Mouse (Mus musculus) neural tube, embryonic 10.5 days (tissue): ENCODE measurements around the gene Taar8a.
A peak's percentile ranks its signal among the peaks of the same experiment; 100 is the strongest.
"Not testable (repeated sequence)": the region's sequence is repeated elsewhere in the genome, so short reads cannot be mapped to it uniquely, and the experiment has no call there.

Experiments used
- DNase-seq: peaks from one replicate; pipeline ENCODE4 v3.0.0-alpha.2; 2017; ENCODE audit warnings: low spot score; ENCODE audit errors: extremely low spot score

Taar8a gene

DNA sequence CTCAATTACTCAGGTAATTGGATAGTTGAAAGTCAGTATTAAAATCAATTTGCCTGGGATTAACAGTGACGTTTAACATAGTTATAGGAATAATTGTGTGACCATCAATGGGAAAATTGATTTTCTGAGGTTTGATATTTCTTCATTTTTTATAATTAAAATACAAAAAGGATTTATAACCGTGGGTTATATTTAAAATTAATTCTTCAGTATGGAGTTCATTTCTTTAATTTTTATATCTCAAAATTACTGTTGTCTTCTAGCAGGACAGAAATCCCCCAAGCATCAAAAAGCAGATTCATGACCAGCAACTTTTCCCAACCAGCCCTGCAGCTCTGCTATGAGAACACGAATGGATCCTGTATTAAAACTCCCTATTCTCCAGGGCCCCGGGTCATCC is at the start of gene Taar8a:
TSS of gene Taar8a (plus strand) at position 301 of the 400 bp plus-strand sequence.
- DNase-seq: not testable (repeated sequence)

DNA sequence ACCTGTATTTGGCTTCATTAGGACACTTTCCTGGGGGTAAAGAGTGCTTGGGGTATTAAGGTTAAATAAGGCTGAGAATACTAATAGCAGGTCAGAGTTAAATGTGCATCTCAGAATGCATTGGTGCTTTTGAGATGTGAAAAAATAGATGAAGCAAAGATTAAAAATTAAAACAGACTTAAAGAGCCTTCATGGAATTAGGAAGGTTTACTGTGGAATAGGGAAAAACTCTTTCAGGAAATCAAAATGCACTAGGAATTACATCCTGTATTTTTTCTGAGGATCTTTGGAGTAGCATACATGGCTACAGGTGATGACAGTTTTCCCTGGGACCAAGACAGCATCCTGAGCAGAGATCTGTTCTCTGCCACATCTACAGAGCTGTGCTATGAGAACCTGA is 49.4 kb upstream of the Taar8a start, which contains the start of gene Taar7d:
TSS of gene Taar7d (plus strand) at position 301 of the 400 bp plus-strand sequence.
- no peak for DNase-seq

DNA sequence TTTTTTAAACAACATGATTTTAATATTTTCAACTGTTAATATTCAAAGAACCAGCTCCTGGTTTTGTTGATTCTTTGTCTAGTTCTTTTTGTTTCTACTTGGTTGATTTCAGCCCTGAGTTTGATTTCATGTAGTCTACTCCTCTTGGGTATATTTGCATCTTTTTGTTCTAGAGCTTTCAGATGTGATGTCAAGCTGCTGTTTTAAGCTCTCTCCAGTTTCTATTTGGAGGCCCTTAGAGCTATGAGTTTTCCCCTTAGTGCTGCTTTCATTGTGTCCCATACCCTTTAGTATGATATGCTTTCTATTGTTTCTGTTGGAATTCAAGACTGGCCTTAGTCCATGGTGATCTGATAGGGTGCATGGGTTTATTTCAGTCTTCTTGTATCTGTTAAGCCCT is 45.0 kb upstream of the Taar8a start:
- no peak for DNase-seq

DNA sequence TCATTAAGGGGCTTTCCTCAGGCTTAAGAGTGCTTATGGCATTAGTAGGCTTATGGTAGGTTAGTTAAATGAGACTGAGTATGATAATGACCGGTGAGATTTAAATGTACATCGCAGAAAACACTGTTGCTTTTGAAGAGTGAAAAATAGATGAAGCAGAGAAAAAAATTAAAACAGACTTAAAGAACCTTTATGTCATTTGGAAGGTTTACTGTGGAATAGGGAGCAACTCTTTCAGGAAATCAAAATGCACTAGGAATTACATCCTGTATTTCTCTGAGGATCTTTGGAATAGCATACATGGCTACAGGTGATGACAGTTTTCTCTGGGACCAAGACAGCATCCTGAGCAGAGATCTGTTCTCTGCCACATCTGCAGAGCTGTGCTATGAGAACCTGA is 39.0 kb upstream of the Taar8a start, which contains the start of gene Taar7e:
TSS of gene Taar7e (plus strand) at position 301 of the 400 bp plus-strand sequence.
- DNase-seq: no peak

DNA sequence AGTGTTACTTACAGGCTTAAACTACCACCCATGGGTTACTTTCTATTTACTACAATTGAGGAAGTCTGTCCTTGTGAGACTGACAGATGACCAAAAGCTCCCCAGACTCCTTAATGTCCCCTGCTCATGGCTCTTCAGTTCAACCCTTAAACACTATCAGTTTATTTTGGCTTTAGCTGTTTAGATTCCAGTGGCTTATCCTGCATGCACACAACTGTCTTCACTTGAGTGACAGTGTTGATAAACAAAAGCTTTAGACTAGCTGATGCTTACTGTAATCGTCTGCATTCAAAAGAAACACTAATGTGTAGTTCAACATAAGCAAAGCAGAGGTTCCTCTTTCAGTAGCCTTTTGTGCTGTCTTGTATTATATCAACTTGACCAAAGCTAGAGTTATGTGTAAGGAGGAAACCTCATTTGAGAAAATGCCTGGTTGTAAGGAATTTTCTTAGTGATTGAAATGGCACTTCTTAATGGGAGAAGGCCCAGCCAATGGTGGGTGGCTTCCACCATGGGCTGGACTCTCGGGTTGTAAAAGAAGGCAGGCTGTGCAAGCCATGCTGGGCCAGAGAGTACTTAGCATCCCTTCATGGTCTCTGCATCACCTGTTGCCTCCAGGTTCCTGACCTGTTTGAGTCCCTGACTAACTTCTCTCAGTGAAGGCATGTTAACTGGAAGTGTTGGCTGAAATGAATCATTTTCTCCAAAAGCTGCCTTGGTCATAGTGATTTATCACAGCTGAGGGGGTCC is 36.0 kb upstream of the Taar8a start:
- no peak for DNase-seq

DNA sequence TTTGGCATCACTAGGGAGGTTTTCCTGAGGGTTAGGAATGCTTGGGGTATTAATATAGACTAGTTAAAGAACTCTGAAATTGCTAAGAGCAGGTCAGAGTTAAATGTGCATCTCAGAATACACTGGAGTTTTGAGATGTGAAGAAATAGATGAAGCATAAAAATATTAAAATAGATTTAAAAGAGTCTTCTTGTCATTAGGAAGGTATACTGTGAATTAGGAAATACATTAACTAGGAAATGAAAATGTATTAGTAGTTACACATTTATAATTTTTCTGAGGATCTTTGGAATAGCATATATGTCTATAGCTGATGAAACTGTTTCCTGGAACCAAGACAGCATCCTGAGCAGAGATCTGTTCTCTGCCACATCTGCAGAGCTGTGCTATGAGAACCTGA is 27.1 kb upstream of the Taar8a start, which contains the start of gene Taar7f:
TSS of gene Taar7f (plus strand) at position 301 of the 400 bp plus-strand sequence.
- DNase-seq: no peak

DNA sequence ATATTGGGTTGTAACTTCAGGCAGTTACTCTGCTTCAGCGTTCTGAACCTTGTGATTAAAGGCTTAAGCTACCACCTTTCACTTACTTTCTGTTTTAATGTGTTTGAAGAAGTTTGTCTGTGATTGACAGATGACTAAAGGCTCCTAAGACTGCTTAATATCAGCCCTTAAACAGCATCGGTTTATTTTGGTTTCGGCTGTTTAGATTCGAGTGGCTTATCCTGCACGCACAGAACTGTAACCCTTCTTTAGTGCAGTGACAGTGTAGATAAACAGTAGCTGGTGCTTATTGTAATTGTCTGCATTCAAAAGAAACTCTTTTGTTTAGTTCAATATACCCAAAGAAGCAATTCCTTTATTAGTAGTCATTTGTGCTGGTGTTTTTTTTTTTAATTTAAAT is 24.3 kb upstream of the Taar8a start:
- no peak for DNase-seq

DNA sequence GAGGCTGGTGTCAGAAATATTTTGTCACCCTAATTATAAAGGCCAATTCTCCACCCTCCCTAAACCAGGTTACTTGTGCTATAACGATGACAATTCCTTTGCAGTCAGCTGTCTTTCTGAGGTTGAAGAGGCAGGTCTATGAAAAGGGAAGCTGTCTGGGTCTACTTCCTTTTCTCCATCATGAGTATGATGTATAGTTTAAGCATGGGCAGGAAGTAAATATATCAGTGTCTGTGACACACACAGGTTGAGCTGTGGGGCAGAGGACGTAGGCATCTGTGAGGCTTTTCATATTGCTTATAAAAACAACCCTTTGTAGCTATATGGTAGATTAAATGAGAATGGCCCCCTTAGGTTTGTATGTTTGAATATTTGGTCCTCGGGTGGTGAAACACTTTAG is 17.3 kb upstream of the Taar8a start:
- DNase-seq: no peak

DNA sequence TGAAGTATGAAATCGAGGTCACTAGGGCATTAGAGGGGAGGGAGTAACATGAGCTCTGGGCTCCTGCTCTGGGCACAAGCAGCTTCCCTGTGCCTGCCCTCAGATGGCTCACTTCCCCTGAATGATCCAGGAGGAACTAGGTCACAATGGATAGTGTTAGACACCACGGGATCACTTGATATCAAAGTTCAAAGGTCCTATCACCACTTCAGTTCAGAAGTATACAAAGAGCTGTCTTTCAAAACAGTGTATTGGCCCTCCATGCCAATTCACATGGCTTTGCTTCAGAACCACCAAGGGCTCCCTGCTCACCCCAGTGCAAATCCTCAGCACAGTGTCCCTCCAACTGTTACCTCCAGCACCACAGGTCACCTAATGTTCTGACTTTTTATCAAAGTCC is 1.5 kb upstream of the Taar8a start:
- not testable (repeated sequence) for DNase-seq

DNA sequence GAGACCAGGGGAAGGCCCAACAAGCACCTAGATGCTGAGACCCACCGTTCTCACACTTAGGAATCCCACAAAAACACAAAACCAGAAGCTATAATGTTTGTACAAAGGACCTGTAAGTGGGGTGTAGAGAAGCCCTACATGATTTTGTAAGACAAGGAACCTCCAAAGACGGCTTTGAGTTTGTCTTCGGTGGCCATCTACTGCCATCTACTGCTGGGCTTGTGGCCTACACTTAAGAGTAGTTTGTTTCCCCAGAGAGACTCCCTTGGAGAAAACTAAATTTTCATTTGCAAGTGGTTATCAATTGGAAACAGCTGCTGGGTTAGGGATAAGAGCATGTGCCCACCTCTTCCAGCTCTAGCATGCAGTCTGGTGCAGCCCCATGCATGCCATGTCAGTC is 3.9 kb downstream of the Taar8a start:
- no peak for DNase-seq

DNA sequence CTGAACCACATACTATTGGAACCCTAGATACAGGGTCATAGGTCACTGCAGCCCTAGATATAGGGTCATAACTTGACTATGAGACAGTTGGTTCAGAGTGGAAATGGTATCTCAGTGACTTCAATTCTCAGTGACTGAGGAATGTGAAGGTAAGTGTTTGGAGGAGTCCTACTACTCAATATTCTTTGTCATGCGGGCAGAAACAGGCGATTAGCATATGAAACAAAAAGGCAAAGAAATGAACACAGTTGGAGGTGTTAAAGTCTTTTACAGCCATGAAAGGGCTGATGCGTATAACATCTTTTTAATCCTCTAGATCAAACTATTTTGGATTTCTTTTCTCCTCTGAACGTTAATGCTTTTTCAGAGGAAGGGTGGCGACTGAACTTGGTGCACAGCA is 9.6 kb downstream of the Taar8a start:
- no peak for DNase-seq

DNA sequence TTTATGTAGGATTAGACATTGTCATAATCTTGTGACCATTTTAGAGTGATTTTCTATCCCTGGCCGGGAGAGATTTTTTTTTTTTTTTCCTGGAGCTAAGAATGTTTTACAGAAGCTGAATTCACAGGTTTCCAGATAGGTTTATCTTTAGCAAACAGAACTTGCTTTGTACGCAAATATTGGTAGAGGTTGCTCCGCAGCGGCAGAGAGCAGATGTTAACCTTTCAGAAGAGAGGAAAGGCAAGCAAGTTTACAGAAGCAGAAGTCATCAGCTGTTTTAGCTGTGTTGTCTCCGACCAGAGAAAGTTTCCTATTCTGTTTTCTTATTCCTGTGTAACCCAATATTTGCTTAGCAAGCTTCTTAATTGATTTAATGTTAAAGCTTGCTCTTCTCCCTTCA is 10.3 kb downstream of the Taar8a start:
- no peak for DNase-seq

DNA sequence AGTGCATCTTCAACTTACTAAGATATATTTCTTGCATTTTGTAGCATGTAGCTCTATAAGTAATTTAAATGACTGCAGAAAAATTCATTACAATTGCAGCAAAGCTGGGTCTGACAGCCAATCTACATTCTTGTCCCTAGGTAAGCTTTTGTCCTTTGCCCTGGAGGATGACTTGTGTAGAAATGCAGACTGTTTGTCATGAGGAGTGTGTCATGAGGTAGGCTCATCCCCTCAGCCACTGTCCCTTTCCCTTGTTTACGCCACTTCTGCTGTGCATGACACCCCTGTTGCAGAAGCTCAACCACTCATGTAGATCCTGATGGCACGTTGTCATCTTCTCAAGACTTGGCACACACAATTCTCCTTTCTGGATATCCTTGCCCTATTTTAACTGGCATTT is 10.9 kb downstream of the Taar8a start:
- DNase-seq: no peak

DNA sequence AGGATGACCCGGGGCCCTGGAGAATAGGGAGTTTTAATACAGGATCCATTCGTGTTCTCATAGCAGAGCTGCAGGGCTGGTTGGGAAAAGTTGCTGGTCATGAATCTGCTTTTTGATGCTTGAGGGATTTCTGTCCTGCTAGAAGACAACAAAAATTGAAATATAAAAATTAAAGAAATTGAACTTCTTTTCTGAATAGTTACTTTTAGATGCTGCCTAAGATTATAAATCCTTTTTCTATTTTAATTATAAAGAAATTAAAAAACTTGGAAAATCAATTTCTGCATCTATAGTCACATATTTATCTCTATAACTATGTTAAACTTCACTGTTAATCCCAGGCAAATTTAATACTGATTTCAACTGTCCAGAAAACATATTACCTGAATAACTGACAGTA is 15.9 kb downstream of the Taar8a start, which contains the start of gene Taar8b:
TSS of gene Taar8b (minus strand) at position 101 of the 400 bp plus-strand sequence.
- DNase-seq: no peak

DNA sequence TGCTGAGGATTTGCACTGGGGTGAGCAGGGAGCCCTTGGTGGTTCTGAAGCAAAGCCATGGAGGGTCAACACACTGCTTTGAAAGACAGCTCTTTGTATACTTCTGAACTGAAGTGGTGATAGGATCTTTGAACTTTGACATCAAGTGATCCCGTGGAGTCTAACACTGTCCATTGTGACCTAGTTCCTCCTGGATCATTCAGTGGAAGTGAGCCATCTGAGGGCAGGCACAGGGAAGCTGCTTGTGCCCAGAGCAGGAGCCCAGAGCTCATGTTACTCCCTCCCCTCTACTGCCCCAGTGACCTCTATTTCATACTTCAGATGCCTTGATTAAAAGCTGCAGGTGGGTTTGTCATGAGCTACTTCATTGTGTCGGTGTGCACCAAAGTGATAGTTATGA is 20.7 kb downstream of the Taar8a start:
- not testable (repeated sequence) for DNase-seq

DNA sequence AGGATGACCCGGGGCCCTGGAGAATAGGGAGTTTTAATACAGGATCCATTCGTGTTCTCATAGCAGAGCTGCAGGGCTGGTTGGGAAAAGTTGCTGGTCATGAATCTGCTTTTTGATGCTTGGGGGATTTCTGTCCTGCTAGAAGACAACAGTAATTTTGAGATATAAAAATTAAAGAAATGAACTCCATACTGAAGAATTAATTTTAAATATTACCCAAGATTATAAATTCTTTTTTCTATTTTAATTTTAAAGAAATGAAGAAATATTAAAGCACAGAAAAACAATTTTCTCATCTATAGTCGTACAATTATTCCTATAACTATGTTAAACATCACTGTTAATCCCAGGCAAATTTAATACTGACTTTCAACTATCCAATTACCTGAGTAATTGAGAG is 25.5 kb downstream of the Taar8a start, which contains the start of gene Taar8c:
TSS of gene Taar8c (minus strand) at position 101 of the 400 bp plus-strand sequence.
- DNase-seq: not testable (repeated sequence)

DNA sequence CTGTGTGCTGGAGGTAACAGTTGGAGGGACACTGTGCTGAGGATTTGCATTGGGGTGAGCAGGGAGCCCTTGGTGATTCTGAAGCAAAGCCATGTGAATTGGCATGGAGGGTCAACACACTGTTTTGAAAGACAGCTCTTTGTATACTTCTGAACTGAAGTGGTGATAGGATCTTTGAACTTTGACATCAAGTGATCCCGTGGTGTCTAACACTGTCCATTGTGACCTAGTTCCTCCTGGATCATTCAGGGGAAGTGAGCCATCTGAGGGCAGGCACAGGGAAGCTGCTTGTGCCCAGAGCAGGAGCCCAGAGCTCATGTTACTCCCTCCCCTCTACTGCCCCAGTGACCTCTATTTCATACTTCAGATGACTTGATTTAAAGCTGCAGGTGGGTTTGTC is 27.0 kb downstream of the Taar8a start:
- not testable (repeated sequence) for DNase-seq

DNA sequence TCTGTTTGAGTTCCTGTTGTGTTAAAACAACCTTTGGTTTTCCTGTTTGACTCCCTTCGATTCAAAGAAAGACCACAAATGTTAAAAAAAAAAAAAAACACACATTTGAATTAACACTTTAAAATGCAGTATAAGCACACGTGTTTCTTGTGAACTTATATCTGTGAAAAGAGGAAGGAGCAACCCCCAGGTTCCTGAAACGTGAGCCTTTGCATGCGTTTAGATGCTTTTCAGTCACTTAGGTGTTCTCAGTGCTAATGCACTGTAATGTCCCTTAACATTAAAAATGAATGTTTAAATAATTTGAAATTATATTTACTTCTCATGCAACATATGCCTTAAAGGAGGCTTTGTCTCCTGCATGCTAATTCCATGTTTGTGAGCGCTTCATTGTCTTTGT is 31.4 kb downstream of the Taar8a start:
- no peak for DNase-seq

DNA sequence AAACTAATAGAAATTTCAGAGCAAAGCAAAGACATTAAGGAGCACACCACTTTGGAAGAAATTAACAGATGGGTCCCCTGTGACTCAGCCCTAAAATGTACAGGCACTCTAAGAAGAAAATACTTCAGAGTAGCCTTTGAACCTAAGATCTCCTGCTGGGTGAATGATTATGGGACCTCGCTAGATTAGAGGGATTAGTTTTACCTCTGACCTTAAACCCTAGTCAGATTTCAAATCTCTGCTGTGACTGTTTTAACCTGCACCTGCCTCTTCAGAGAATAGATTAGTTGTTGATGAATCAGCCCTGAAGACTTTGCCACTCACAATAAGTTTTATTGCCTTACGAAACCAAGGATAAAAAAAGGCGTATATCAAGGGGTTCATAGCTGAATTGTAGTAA is 31.9 kb downstream of the Taar8a start:
- no peak for DNase-seq

DNA sequence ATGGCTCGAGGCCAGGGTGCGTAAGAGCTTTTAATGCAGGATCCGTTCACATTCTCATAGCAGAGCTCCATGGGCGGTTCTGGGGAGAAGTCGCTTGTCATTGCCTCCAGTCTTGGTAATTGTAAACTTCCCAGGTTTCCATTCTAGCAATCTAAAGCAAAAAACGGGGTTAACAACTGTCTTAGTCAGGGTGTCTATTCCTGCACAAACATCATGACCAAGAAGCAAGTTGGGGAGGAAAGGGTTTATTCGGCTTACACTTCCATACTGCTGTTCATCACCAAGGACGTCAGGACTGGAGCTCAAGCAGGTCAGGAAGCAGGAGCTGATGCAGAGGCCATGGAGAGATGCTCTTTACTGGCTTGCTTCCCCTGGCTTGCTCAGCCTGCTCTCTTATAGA is 33.1 kb downstream of the Taar8a start, which contains the start of gene Taar9:
TSS of gene Taar9 (minus strand) at position 101 of the 400 bp plus-strand sequence.
- not testable (repeated sequence) for DNase-seq

DNA sequence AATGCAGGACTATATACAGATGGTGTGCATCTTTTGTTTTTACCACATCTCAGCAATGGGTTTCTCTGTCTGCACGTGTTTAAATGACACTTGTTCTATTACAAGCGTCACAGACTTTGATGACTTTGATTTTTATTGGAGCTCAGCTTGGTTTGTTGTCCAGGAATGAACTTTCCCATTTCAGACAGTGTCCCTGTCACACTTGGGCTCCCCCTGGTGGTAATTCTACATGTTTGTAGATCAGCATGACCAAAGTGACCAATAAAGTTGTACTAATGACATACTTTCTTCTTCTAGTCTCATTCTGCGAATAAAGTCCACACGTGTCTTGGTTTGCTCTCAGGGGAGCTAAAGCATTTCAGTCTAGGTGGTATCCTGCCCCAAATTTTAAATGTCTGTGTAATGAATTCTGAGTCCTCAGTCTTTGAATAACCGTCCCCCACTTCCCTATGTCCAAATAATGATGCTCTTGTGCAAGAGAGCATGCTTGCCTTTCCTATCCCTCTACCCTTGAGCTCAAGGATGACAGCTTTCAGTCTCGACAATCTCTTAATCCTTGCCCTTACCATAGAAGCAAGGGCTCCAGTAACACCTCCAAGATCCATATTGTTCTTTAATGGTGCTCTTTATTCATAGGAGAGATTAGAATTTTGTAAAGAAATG is 34.9 kb downstream of the Taar8a start:
- peak; percentile 40 for DNase-seq
